Mouse (Mus musculus) embryonic fibroblast, embryonic 13.5 days (primary cell): ENCODE data around the gene Sag.

Experiments
- CTCF ChIP-seq: IDR thresholded peaks from 2 replicates; pipeline ENCODE4 v1.5.1; 2011; ENCODE audit warnings: mild to moderate bottlenecking, control low read depth, low read length, moderate library complexity, borderline replicate concordance; ENCODE audit not compliant: insufficient read depth
- POLR2A ChIP-seq: IDR thresholded peaks from 2 replicates; pipeline ENCODE4 v1.6.1; 2011; ENCODE audit warnings: low read depth, mild to moderate bottlenecking, control low read depth, low read length, moderate library complexity

GRCm38 (mm10) chr1:87847475-87848168, 44.1 kb downstream of the Sag start:
- TF ChIP-seq CTCF (no peak), POLR2A (no peak)
